Mouse (Mus musculus) forelimb bud, embryonic 11.5 days (tissue): ENCODE data around the gene Tsc22d2.

ENCODE experiments used
- DNase-seq: peaks from one replicate; pipeline ENCODE4 v3.0.0-alpha.2; 2012; ENCODE audit warnings: low read depth, low spot score

The Tsc22d2 gene

DNA sequence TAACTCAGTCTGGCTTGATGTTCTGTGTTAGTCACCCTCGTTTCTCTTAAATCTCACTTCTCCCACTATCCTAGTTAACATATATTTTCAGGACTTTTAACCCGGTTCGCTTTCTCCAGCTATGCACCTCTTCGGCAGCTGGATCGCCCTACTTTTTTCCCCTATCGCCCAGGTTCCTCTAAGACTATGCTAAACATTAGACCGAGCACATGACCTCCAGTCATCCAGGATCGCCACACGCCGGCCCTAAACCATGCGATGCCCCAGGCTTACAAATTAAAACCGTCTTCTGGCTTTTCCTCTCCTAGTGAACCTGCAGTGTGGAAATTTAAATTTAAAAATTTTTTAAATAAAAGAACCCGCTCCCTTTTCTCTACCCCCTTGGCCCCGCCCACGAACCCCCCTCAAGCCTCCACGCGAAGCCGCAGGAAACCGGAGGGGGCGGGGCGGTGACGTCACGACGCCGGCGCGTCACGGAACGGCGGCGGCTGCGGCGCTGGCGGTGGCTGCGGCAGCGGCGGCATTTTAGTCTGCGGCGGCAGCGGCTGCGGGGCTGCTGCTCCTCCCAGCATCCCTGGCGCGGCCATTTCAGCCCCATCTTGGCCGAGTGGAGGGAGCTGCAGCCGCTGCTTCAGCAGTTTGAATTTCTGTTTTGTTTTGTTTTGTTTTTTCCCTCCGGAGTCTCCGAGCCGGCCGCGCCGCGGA is at the start of gene Tsc22d2:
TSS of gene Tsc22d2 (plus strand) at position 482 of the 705 bp plus-strand sequence.
- peak; percentile 89 for DNase-seq

DNA sequence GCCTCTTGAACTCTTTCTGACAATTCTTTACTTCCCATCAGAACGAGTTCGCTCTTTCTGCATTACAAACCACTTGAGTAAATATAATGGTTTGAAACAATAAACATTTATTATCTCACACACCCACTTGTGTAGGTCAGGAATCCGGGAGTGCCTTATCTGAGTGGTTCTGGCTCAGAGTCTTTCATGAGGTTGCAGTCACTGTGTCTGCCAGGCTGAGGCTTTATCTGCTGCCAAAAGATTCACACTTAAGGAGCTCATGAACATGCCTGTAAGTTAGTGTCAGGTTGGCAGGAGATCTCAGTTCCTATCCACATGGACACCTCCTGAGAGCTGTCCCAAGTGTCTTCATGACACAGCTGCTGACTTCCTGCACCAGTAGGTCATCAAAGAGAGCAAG is 47.8 kb upstream of the Tsc22d2 start:
- DNase-seq = no peak

DNA sequence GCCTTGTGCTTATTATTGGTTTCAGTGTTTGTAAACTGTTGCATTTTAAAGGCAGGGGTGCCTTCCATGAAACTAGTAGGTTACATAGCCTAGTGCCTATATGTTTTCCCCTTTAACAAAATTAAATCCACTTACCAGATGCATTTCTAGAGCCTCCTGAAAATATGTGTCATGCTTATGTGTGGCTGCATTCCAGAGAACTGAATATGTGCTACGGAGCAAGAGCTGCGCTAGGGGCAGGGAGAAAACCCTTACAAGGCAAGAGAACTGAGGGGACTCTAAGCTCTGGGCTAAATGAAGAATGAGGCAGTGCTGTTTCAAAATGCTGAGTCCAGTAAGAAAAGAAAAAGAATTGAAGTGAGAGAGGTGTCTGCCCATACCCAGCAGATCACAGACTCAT is 43.7 kb upstream of the Tsc22d2 start:
- DNase-seq = no peak

DNA sequence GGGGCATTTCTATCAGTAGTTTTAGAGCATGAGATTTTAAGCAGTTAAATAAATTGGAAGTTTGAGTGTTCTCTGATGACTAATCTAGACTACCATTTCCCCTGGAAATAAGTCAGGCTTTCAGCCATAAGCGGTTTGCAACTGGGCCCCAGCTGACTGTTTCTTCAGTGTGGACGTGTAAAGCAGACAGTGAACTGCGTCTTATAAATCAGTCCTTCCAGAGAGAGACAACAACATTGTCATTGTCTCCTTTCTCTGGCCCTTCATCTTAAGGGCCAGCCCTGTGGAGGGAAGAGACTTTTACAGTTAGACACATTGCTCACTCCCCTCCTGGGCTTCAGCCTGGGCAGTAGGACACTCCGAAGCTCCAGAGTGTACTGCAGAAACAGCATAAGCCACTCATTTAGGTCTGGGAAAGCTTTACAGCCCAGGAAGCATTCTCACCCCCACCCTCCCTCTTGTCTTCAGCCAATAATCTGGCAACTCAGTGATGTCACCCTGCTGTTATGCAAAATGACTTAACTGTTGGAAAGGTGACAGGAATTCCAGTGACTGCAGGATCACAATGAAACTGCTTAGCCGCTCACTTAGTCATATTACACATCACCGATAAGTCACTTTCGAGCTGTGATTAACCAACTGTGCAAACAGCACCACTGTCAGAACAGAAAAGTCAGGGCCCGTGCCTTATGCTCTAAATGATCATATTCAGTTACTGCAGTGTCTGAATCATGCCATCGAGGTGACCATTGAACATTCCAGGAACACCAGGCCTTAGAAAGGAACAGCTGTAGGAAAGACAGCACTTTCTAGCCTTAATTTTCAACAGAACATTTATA is 42.2 kb upstream of the Tsc22d2 start:
- peak; percentile 61 for DNase-seq

DNA sequence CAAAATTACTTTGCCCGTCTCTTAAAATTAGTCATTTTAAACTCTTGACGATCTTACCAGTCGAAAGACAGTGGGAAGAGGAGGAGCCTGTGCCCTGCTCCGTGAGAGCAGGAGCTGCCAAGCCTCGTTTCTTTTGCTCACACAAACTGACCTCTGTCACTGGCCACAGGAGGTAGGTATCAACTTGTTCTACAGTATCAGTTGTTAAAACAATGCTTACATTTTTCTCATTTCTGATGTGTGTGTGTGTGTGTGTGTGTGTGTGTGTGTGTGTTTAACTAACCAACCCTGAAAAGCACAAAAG is 41.7 kb upstream of the Tsc22d2 start:
- DNase-seq = no peak

DNA sequence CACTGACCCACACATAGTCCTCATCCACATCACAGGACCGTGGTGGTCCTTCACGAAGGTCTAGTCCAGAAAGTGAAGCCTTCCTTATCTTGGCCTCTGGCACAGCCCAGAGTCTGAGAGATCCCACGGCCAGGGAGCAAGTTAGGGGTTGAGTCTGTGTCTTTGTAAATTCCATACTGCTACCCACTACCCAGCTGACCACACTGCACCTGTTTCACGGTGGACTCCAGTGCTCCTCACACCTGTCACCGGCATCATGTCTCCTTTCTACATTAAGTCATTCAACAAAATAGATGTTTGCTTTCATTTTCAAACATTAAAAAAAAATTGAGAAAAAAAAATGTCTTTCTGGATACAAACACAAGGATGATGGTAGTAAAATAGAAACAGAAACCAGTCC is 40.2 kb upstream of the Tsc22d2 start:
- no peak for DNase-seq

DNA sequence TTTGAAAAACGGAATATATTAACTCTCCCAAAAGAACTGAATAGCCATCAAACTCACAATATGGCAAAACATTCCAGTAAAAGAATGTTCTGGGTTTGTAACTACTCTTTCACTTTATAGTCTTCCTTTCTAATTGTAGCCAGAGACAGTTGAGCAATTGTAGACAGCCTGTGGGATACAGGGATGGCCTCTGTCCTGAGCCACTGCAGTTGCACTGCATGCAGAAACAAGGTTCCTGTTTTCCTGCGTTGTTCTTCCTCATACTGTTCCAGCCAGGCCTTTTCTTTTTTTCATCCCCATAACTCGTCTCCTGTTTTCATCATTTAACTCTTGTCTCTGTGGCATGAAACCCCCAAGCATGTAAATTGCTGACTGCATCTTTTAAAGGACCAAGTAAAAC is 37.8 kb upstream of the Tsc22d2 start:
- no peak for DNase-seq

DNA sequence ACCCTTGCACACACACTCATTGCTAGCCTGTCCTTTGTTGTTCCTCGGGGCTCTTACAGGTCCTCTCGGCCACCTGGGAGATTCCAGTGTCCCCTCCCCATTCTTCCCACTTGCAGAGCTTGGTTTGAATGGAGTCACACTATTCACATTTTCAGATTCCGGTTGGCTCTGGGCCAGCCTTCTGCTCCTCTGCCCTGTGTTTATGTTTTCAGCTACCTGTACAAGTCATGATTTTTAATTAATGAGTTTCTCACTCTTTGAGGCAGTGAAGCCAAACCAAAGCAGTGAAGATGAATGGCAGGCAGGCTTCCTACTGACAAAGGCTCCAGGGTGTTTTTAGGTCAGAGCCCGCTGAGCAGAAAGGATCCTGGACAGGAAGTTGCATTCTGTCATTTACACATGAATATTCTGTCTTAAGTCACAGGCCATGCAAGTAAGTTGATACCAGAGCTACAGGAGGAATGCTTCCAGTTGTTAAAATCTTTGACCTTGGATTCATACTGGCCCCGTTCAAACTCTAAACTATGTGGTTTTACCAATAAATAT is 36.9 kb upstream of the Tsc22d2 start:
- no peak for DNase-seq

DNA sequence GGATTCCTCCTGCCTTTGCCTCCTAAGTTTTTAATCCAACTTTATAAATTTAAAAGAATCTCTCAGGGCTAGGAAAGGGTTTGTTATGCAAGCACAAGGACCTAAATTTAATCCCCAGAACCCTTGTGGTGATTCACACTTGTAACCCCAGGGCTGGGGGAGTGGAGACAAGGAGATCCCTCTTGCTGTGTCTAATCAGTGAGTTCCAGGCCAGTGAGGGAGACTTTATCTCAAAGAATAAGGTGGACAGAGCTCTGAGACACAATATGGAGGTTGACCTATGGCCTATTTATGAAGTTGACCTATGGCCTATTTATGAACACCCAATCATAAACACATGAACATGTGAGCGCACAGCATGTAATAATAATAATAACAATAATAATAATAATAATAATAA is 31.8 kb upstream of the Tsc22d2 start:
- no peak for DNase-seq

DNA sequence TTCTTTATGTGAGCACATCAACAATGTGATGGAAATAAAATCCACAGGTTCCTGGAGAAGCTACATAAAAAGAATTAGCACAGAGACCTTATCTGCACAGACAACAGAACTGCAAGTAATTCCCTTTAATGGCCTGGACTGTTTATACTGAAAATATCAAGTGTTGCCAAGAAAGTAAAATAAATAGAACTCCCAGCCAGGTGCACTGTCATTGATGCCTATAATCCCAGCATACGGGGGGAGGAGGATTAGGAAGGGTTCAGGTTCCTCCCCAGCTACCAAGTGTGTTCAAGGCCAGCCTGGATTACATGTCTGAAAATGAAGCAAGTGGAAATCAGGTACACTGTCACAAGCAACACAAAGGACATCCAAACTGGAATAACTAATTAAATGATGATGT is 29.5 kb upstream of the Tsc22d2 start:
- DNase-seq = no peak

DNA sequence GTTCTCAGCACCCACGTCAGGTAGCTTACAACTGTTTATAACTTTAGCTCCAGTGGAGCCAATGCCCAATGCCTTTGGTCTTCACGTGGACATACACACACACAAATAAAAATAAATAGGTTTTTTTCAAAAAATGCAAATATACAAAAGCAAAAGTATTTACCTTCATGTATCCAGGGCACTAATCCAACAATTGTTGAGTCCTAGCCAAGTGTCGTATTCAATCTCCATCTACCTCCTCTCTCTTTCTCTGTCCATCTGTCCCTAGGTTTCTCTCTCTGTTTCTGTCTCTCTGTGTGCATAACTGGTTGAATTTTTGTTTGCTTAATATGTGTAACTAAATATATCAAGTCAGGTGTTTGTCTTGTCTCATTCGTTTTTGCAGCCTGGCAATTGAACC is 25.8 kb upstream of the Tsc22d2 start:
- DNase-seq = no peak

DNA sequence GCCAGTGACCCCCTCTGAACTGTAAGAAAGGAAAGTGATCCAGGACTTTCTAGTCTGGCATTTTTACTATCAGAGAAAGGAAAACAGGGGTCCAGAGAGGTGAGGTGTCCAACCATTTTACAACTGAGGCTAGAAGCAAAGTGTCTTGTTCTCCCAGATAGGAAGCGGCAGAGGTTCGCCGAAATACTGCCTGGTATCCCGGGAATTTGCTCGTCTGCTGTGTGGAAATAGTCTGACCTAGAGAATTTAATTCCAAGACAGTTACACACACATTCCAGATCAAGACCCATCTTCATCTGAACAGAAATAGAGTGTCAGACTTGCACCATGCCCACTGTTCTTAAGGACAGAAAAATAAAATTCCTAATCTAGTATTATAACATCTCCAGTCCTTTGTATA is 16.0 kb upstream of the Tsc22d2 start:
- DNase-seq = no peak

DNA sequence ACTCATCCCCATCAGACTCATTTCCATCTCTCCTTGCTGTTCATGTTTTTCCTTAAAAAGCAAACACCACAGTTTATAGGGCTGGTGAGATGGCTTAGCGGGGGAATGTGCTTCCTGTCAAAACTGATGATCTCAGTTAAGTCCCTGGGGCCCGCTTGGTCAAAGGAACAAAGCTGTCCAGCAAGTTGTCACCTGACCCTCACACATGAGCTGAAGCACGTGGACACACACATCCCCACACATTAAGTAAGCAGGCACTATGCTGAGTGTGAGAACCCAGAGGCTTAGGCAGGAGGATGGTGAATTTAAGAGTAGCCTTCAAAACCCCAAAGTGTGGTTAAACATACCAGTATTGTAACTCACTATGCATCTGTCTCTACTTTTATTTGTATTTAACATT is 14.6 kb upstream of the Tsc22d2 start:
- no peak for DNase-seq

DNA sequence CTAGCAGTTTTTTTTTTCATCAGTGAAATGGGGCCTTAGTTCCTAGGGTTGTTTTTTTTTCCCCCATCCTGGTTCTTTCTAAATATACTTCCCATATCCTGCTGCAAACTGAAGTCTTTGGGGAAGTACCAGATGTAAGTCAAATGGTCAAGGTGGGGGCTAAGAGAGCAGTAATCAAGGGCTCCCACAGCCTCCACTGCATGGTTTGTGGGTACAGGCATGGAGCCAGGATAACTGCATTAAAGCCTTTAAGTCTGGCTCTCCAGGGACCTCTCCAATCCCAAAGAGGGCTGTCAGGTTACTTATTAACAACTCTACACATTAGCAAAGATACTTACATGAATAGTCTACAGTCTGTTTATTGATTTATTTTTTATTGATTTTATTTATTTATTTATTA is 2.8 kb upstream of the Tsc22d2 start:
- DNase-seq = no peak

DNA sequence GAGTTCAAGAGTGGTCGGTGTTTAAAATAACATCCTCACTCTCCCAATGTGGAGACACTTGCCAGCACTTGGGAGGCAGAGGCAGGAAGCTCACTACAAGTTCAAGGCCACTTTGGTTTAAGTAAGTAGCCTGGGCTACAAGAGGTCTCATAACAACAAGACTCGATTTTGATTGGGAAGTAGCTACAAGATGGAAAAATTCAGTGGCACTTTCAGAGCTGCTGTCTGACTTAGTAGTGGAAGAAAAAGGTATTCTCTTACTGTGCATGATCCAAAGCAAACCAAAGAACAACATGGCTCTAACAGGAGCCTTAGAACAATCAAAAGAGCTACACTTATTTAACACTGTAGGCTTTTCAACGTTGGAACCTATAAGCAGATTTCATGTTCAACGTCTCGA is 844 bp upstream of the Tsc22d2 start:
- DNase-seq = no peak

DNA sequence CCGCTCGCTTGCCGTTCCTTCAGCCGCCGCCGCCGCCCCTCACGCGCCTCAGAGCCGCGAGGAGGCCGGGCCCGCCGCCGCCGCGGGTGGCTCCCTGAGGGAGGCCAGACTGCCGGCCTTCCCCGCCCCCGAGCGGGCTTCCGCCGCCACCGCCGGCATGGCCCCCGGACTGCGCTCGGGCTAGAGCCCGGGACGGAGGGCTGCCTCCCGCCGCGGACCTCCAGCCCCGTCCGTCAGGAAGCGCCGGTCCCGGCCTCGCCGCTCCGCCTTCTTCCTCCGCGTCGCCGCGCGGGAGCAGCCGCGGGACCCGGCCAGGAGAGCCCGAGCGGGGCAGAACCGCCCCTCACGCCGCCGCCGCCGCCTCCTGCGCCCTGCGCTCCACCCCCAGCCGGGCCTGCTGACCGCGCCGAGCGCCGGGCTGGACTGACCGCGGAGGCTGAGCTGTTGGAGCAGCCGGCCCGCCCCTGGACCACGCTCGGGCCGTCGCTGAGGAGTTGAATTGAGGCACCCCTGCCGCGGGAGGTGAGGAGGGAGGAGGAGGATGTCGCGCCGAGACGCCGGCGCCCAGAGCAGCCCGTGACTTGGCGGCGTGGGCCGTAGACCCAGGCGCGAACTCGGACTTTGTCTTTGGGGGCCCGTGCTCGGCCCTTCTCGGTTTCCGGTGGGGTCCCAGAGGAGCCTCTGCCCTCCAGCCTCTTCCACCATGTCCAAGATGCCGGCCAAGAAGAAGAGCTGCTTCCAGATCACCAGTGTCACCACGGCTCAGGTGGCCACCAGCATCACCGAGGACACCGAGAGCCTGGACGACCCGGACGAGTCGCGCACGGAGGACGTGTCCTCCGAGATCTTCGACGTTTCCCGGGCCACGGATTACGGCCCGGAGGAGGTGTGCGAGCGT is 720 bp downstream of the Tsc22d2 start:
- DNase-seq = peak; percentile 23

DNA sequence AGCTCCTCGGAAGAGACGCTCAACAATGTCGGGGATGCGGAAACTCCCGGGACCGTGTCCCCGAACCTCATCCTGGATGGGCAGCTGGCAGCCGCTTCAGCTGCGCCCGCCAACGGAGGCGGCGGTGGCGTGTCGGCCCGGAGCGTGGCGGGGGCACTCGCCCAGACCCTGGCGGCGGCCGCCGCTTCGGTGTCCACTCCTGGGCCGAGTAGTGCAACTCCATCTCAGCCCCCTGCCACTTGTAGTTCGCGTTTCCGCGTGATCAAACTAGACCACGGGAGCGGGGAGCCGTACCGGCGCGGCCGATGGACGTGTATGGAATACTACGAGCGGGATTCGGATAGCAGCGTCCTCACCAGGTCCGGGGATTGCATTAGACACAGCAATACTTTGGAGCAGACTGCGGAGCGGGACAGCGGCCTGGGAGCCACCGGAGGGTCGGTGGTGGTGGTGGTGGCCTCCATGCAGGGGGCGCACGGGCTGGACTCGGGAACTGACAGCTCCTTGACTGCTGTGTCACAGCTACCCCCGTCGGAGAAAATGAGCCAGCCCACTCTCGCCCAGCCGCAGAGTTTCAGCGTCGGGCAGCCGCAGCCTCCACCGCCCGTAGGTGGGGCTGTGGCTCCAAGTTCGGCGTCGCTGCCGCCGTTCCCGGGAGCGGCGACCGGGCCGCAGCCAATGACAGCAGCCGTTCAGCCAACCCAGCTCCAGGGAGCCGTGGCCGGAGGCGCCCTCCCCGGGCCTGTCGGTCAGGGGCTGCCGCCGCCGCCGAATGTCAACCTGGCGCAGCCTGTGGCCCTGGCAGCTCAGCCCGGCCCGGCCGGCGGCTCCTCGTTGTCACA is 1.6 kb downstream of the Tsc22d2 start:
- peak; percentile 74 for DNase-seq

DNA sequence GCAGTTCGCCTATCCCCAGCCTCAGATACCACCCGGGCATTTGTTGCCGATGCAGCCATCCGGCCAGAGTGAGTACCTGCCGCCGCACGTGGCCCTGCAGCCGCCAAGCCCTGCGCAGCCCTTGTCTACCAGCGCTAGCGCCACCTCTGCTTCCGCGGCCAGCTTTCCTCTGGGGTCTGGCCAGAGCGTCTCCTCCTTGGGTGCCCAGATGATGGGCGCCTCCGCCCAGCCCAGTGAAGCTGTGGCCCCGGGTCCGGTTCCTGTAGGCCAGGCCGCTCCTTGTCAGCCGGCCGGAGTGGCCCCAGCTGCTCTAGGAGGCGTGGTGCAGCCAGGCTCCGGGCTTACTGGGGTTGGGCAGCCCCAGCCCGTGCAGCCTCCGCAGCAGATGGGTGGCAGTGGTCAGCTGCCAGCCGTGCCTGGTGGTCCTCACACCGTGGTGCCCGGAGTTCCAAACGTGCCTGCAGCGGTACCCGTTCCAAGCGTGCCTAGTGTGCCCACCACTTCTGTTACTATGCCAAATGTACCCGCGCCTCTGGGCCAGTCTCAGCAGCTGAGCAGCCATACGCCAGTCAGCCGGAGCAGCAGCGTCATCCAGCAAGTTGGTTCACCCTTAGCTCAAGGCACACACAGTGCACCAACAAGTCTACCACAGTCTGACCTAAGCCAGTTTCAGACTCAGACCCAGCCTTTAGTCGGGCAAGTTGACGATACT is 2.4 kb downstream of the Tsc22d2 start:
- DNase-seq = peak; percentile 3

DNA sequence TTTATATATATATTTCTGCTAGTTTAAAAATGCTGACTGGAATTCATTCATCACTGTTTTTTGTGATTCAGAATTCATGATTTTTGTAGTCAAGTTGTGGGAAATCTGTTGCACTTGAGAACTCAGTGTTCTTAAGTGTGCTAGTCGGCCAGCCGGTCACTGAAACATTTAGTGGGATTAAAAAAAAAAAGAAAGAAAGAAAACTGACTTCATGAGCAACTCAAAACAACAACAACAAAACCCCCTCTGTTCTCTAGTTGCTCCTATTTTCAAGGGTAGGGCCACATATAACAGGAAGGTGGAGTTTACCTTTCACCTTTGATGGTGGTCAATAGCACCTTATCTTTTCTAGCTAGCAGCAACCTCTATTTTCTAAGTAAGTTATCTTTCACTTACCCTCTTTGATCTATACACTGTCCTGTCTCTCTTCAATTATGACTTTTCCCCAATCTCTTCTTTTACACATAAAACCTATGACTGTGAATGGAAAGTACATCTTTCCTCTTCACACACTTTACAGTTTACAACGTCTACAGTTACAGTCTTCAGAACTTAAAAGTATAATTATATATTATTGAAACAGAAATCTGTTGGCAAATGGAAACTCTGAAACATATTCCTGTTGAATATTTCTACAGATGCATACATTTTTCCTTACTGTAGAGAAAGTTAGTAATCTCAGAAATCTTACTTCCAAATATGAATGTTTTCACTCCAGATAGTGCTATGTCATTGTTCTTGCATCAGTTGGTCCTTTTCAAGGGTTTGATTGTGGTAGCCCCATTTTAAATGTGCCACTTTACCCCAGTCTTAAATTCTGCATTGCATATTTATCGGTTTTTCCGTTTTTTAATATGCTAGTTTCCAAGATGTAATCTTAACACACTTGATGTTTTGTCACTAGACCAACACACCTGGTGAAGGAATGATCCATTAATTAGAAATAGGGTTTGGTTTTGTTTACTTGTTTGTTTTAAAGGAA is 4.5 kb downstream of the Tsc22d2 start:
- no peak for DNase-seq
